Mouse (Mus musculus) liver, embryonic 14 days (tissue): ENCODE results near the gene Fbxl16. TPM values are rescaled to one million over a fixed set of nuclear protein-coding genes. Genes with fewer than 3 reads are reported as not detected.

ENCODE experiments used
- polyA plus RNA-seq: library from polyadenylated mRNA; depleted of rRNA; stranded (reverse); fragments of >200 nt; gene quantifications from 2 replicates; pipeline ENCODE4 v1.2.3, GENCODE M21; 2012; rRNA removed

Gene Fbxl16
- polyA plus RNA-seq, 1 experiment: 0.05 TPM

Other genes starting within 250 kb of the Fbxl16 start
- gene Sox8, start 238.4 kb upstream of the Fbxl16 start, polyA plus RNA-seq: 0.01 and 0.15 TPM in 2 replicates
- 3.2 and 4.0 TPM in 2 replicates for gene Lmf1, start 230.0 kb upstream of the Fbxl16 start, polyA plus RNA-seq
- 0.07 and 0.24 TPM in 2 replicates for gene Gng13, start 91.9 kb upstream of the Fbxl16 start, polyA plus RNA-seq
- gene Chtf18, start 81.7 kb upstream of the Fbxl16 start, polyA plus RNA-seq: 17.4 and 17.9 TPM in 2 replicates
- 7.9 and 9.7 TPM in 2 replicates for gene Rpusd1, start 81.4 kb upstream of the Fbxl16 start, polyA plus RNA-seq
- gene Mslnl, start 73.0 kb upstream of the Fbxl16 start, polyA plus RNA-seq: 0.01 TPM in 1 of 2 replicates, not detected in the other
- gene Msln, start 54.7 kb upstream of the Fbxl16 start, polyA plus RNA-seq: 0.67 and 1.3 TPM in 2 replicates
- gene Narfl, start 35.3 kb upstream of the Fbxl16 start, polyA plus RNA-seq: 8.8 and 10.3 TPM in 2 replicates
- 6.6 and 6.9 TPM in 2 replicates for gene Haghl, start 23.4 kb upstream of the Fbxl16 start, polyA plus RNA-seq
- gene Ccdc78, start 22.5 kb upstream of the Fbxl16 start, polyA plus RNA-seq: 0.02 TPM in 2 replicates
- 45.1 and 48.5 TPM in 2 replicates for gene Fam173a, start 16.2 kb upstream of the Fbxl16 start, polyA plus RNA-seq
- gene AC134908.4, start 13.4 kb upstream of the Fbxl16 start, polyA plus RNA-seq: 0.27 TPM in 1 of 2 replicates, not detected in the other
- 17.5 and 18.6 TPM in 2 replicates for gene Metrn, start 11.9 kb upstream of the Fbxl16 start, polyA plus RNA-seq
- gene Wdr24, start 14.5 kb downstream of the Fbxl16 start, polyA plus RNA-seq: 12.5 and 14.2 TPM in 2 replicates
- gene Jmjd8, start 19.8 kb downstream of the Fbxl16 start, polyA plus RNA-seq: 14.5 and 16.3 TPM in 2 replicates
- 80.4 and 87.9 TPM in 2 replicates for gene Stub1, start 24.3 kb downstream of the Fbxl16 start, polyA plus RNA-seq
- 1.1 and 1.3 TPM in 2 replicates for gene Rhbdl1, start 28.2 kb downstream of the Fbxl16 start, polyA plus RNA-seq
- gene Gm20683, start 32.7 kb downstream of the Fbxl16 start, polyA plus RNA-seq: 2.3 and 3.3 TPM in 2 replicates
- gene Rhot2, start 35.8 kb downstream of the Fbxl16 start, polyA plus RNA-seq: 30.0 and 33.7 TPM in 2 replicates
- 15.6 and 18.5 TPM in 2 replicates for gene Wdr90, start 52.4 kb downstream of the Fbxl16 start, polyA plus RNA-seq
- 18.4 and 20.6 TPM in 2 replicates for gene Mcrip2, start 59.7 kb downstream of the Fbxl16 start, polyA plus RNA-seq
- gene Mettl26, start 66.0 kb downstream of the Fbxl16 start, polyA plus RNA-seq: 41.0 and 42.6 TPM in 2 replicates
- gene Wfikkn1, start 71.8 kb downstream of the Fbxl16 start, polyA plus RNA-seq: 0.49 and 0.51 TPM in 2 replicates
- gene Rab40c, start 110.6 kb downstream of the Fbxl16 start, polyA plus RNA-seq: 5.4 and 6.5 TPM in 2 replicates
- gene Pigq, start 135.9 kb downstream of the Fbxl16 start, polyA plus RNA-seq: 226 and 261 TPM in 2 replicates
- 7.0 and 10.4 TPM in 2 replicates for gene Nhlrc4, start 135.9 kb downstream of the Fbxl16 start, polyA plus RNA-seq
- gene A930017K11Rik, start 143.5 kb downstream of the Fbxl16 start, polyA plus RNA-seq: 0.14 and 0.16 TPM in 2 replicates
- gene Capn15, start 176.7 kb downstream of the Fbxl16 start, polyA plus RNA-seq: 6.4 and 7.9 TPM in 2 replicates